Mouse (Mus musculus): ENCODE results near the gene Palb2. TPM values are rescaled to one million over a fixed set of nuclear protein-coding genes. Genes with fewer than 3 reads are reported as not detected.

Gene Palb2
- polyA plus RNA-seq, 1 experiment from 2014 or later: 13.5 TPM

- H3K9me3 ChIP-seq: no peaks in the 10 kb centered on the region
- H3K4me3 ChIP-seq: no peak overlapping the region
- ATAC-seq (ENCODE audit: low FRiP score, low read depth): no peak
- H3K4me1 ChIP-seq: no peaks in the 10 kb centered on the region
- 95% methylated on average over 2 of the region's 2 CpGs for WGBS
- H3K9ac ChIP-seq: no peak overlapping the region
- H3K4me2 ChIP-seq (replicated peaks): no peak overlapping the region
- no peaks in the 10 kb centered on the region for H3K27me3 ChIP-seq (replicated peaks)
- no peak overlapping the region for H3K27ac ChIP-seq
- peaks cover 70% of the 10 kb centered on the region for H3K36me3 ChIP-seq
Observed at GRCm38 (mm10) chr7:122094564-122095330, 38.0 kb downstream of the Palb2 start.

DNA sequence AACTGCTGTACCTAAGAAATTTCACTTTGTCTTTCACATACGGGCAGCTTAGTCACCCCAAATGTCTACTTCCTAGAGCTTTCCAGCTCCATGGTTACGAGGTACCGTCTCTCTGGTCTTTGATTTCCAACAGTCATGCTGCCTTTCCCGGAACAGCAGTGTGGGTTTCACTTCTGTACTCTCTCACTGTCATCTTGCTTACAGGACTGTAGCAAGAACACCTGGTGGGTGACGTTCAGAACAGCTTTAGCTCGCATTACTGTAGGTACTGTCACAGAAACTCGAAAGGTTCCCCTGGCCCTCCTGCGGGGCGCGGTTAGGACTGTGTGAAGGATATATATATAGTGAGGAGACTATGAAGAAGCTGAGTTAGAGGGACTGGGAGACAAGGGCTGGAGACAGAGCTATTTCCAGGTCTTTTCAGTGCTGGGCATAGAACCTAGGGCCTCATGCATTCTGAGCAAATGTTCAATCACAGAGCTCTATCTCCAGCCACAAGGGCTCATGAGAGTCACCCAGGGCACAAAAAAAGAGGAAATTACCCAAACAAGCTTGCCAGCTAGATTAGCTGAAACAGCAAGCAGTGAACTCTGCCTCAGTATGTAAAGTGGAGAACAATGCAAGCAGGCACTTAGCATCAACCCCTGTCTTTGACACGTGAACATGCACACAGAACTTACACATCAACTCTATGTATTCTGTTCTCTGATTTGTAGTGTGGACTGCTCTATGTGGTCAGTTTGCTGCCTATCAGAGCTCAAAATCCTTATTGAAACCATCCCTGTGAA, 45.4 kb downstream of the Palb2 start:
- no peak for ATAC-seq (ENCODE audit: low FRiP score, low read depth)
- H3K4me2 ChIP-seq (replicated peaks): no peak overlapping the region
- H3K4me3 ChIP-seq: no peak overlapping the region
- peaks cover 75% of the 10 kb centered on the region for H3K36me3 ChIP-seq
- H3K9me3 ChIP-seq: no peaks in the 10 kb centered on the region
- no peaks in the 10 kb centered on the region for H3K4me1 ChIP-seq
- WGBS: 94% methylated on average over 11 of the region's 11 CpGs
- H3K9ac ChIP-seq: no peak overlapping the region
- H3K27ac ChIP-seq: no peak overlapping the region
- H3K27me3 ChIP-seq (replicated peaks): no peaks in the 10 kb centered on the region

- H3K4me1 ChIP-seq: no peaks in the 10 kb centered on the region
- no peaks in the 10 kb centered on the region for H3K27me3 ChIP-seq (replicated peaks)
- 92% methylated on average over 1 of the region's 1 CpGs for WGBS
- H3K9me3 ChIP-seq: no peaks in the 10 kb centered on the region
- H3K4me3 ChIP-seq: no peak overlapping the region
- H3K9ac ChIP-seq: no peak overlapping the region
- no peak overlapping the region for H3K27ac ChIP-seq
- ATAC-seq (ENCODE audit: low FRiP score, low read depth): no peak
- peaks cover 71% of the 10 kb centered on the region for H3K36me3 ChIP-seq
- no peak overlapping the region for H3K4me2 ChIP-seq (replicated peaks)
Observed at GRCm38 (mm10) chr7:122081071-122081470, 51.7 kb downstream of the Palb2 start.

DNA sequence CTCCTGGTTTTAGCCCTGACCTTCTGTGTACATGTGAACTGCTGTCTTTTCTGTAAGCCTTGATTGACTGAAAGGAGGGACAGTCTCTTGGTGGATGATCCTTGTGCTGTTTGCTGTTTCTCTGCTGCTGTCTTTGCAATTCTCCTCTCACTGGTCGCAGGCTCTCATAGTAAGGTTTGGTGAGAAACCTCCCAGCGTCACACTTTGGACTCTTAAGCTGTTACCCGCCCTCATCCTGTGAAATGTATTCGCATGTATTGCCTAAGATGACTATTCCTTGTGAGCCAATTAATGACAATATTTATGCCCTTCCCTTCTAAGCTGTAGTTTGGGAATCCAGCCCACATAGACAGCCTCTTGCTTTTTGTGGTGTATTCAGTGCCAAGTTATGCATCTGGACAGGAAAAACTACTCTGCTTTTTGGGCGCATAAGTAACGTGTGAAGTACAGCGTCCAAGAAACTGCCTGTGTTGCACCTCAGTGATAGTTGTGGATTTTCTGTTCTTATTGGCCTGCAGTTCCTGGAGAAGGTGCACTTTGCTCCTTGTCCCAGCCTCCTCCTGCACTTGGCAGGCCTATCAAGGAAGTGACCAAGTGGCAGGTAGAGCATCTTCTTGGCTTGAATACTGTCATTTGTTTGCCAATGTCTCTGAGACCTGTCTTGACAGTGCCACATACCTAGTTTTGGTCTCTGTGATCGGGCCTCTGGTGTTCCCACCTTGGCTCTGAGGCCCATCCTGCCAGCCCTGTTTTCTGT, 52.8 kb downstream of the Palb2 start:
- no peak overlapping the region for H3K27ac ChIP-seq
- no peaks in the 10 kb centered on the region for H3K4me1 ChIP-seq
- peaks cover 73% of the 10 kb centered on the region for H3K36me3 ChIP-seq
- WGBS: 96% methylated on average over 8 of the region's 8 CpGs
- H3K9me3 ChIP-seq: no peaks in the 10 kb centered on the region
- H3K27me3 ChIP-seq (replicated peaks): no peaks in the 10 kb centered on the region
- no peak overlapping the region for H3K9ac ChIP-seq
- no peak overlapping the region for H3K4me3 ChIP-seq
- no peak for ATAC-seq (ENCODE audit: low FRiP score, low read depth)
- H3K4me2 ChIP-seq (replicated peaks): no peak overlapping the region

GRCm38 (mm10) chr7:122074374-122074773, 58.4 kb downstream of the Palb2 start:
- no peak for ATAC-seq (ENCODE audit: low FRiP score, low read depth)
- H3K4me1 ChIP-seq: no peaks in the 10 kb centered on the region
- peaks cover 83% of the 10 kb centered on the region for H3K36me3 ChIP-seq
- 89% methylated on average over 3 of the region's 3 CpGs for WGBS
- no peak overlapping the region for H3K4me3 ChIP-seq
- no peak overlapping the region for H3K27ac ChIP-seq
- no peak overlapping the region for H3K9ac ChIP-seq
- H3K9me3 ChIP-seq: no peaks in the 10 kb centered on the region
- no peak overlapping the region for H3K4me2 ChIP-seq (replicated peaks)
- no peaks in the 10 kb centered on the region for H3K27me3 ChIP-seq (replicated peaks)

DNA sequence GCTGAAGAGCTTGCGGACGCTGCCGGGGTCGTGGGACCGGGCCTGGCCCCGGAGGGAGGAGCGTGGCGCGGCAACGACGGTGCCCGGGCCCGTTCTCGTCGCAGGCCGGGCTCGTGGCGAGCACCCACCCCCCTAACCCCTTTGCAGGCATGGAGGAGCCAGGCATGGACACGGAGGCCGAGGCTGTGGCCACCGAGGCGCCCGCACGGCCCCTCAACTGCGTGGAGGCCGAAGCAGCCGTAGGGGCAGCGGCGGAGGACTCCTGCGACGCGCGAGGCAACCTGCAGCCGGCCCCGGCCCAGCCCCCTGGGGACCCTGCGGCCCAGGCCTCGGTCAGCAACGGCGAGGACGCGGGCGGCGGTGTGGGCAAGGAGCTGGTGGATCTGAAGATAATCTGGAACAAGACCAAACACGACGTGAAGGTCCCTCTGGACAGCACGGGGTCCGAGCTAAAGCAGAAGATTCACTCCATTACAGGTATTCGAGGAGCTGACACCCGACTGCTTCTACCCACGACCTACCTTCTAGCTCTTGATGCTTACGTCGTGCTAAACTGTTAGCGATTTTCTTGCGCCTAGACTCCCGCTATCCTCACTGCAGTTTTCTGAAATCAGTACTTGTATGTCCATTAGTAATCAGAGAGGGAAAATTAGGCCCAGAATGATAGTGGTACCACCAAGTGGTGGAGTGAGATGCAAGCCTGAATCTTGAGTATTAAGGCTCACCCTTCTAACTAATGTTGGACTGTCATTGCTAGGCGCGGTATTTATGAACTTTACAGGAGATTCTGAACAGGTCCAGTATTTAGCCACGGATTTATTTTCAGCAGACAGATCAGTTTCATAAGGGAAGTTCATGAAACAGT, 65.0 kb downstream of the Palb2 start:
- Histone ChIP-seq H3K4me2 (replicated peaks) (peak overlapping the region; percentile 79), H3K36me3 (peaks cover 25% of the 10 kb centered on the region), H3K4me3 (peak overlapping the region; percentile 100), H3K9me3 (no peaks in the 10 kb centered on the region), H3K27me3 (replicated peaks) (no peaks in the 10 kb centered on the region), H3K27ac (peak overlapping the region; percentile 88), H3K9ac (peak overlapping the region; percentile 97), H3K4me1 (peaks cover 19% of the 10 kb centered on the region)
- ATAC-seq (ENCODE audit: low FRiP score, low read depth): peak; percentile 56
- 2% methylated on average over 58 of the region's 58 CpGs for WGBS

GRCm38 (mm10) chr7:122066945-122067516, 65.8 kb downstream of the Palb2 start, which contains the start of the genes Ubfd1 and Ears2:
Gene Ubfd1 (plus strand): TSS chr7:122067175.
Gene Ears2 (minus strand): TSS chr7:122067263.
- peak; percentile 98 for ATAC-seq (ENCODE audit: low FRiP score, low read depth)
- Histone ChIP-seq H3K9ac (peak within 1 kb of the TSS; percentile 97), H3K4me2 (replicated peaks) (peak within 1 kb of the TSS; percentile 79), H3K4me3 (peak within 1 kb of the TSS; percentile 100), H3K27me3 (replicated peaks) (no peaks in the 10 kb centered on the region), H3K9me3 (no peaks in the 10 kb centered on the region), H3K36me3 (peaks cover 20% of the 10 kb centered on the region), H3K27ac (peak within 1 kb of the TSS; percentile 88), H3K4me1 (peaks cover 19% of the 10 kb centered on the region)
- WGBS: under 1% methylated on average over 60 of the region's 60 CpGs

DNA sequence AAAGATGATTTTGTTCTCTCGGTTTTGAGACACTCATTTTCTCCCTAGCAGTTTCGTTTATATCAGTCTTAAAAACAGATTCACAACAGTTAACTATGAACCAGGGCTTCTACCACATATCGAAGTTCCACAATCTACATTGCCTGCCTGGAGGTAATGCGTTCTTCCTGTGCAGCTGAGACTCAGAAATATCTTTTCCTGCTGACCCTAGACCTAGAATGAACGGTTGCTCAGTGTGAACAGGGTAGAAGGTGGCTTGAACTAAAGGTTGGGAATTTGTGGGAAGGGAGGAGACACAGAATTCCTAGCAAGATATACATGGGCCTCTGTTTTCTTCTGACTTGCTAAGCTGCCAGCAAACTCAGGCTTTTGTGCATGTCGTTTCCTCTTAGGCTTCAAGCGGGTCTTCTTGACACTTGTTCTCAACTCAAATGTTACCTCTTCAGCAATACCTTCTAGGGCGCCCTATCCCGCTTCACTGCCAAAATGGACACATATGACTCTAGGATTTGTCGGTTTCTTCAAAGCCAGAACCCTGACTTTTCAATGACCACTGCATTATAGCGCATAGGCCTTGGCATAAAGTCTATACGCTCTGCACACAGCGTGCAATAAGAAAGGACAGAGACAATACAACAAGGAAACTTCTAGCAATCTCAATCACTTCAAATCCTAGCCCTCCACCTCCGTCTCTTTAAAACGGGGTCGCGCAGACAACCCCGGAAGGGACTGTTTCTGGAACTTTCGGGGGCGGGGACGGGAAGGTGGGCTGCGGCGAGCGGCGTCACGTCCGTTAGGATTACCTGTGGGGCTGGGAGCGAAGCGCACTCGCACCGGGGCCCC, 66.5 kb downstream of the Palb2 start:
- peak overlapping the region; percentile 88; the same call in 1 of the 2 replicates for H3K27ac ChIP-seq
- H3K36me3 ChIP-seq: peaks cover 13% of the 10 kb centered on the region
- H3K4me3 ChIP-seq: peak overlapping the region; percentile 100
- no peak; the same call in 1 of the 2 replicates for ATAC-seq (ENCODE audit: low FRiP score, low read depth)
- 20% methylated on average over 31 of the region's 31 CpGs for WGBS
- H3K4me2 ChIP-seq (replicated peaks): peak overlapping the region; percentile 79
- H3K9me3 ChIP-seq: no peaks in the 10 kb centered on the region
- H3K27me3 ChIP-seq (replicated peaks): no peaks in the 10 kb centered on the region
- peak overlapping the region; percentile 97 for H3K9ac ChIP-seq
- peaks cover 19% of the 10 kb centered on the region for H3K4me1 ChIP-seq

DNA sequence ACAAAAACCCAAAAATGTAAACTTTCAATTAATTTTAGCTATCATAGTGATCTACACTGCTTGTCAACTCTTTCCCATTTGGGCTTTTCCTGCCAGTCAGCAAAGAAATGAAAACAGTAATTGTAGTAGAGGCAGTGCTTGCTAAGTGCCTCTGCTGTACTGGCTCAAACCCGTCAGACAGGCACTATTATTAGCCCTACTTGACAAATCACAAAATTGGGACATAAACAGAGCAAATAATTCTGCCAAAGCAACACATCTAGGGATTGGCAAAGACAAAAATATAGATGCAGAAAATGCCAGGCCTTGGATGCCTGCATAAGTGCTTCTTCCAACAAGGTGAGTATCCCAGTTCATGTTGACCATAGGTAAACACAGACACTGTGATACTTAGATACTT, 67.1 kb downstream of the Palb2 start:
- Histone ChIP-seq H3K4me1 (peaks cover 19% of the 10 kb centered on the region), H3K4me3 (no peak overlapping the region), H3K9ac (no peak overlapping the region; the same call in 1 of the 2 replicates), H3K27me3 (replicated peaks) (no peaks in the 10 kb centered on the region), H3K36me3 (peaks cover 9% of the 10 kb centered on the region), H3K4me2 (replicated peaks) (peak overlapping the region; percentile 79; the same call in 1 of the 2 replicates), H3K27ac (no peak overlapping the region), H3K9me3 (no peaks in the 10 kb centered on the region)
- no peak for ATAC-seq (ENCODE audit: low FRiP score, low read depth)
- WGBS: 89% methylated on average over 1 of the region's 1 CpGs
